Mouse (Mus musculus): ENCODE data around the gene Ugt1a6a.

Gene Ugt1a6a

GRCm38 (mm10) chr1:88227482-88227881, 92.9 kb downstream of the Ugt1a6a start:
- Histone ChIP-seq H3K27me3 (ENCODE audit: insufficient read depth, low read length) (0 out of 2 replicates have a peak, but pooled peaks cover 10% of the 10 kb centered on the region), H3K36me3 (ENCODE audit: insufficient read depth, low read length) (no peaks in the 10 kb centered on the region), H3K4me1 (replicated peaks; ENCODE audit: low read depth, low read length) (no peaks in the 10 kb centered on the region), H3K9me3 (ENCODE audit: low read length) (peaks cover 12% of the 10 kb centered on the region; the same call in 1 of the 2 replicates), H3K4me3 (replicated peaks; ENCODE audit: low read length) (no peak overlapping the region)
- TF ChIP-seq NANOG (IDR thresholded peaks at IDR 0.05; ENCODE audit: borderline replicate concordance, low read length), result no peak
- TF ChIP-seq POU5F1 (IDR thresholded peaks at IDR 0.05; ENCODE audit: borderline replicate concordance, low read length), result no peak
- TF ChIP-seq CTCF (conservative IDR thresholded peaks at IDR 0.05; ENCODE audit: low read length), result no peak

GRCm38 (mm10) chr1:88228121-88228520, 93.5 kb downstream of the Ugt1a6a start:
- Histone ChIP-seq H3K4me1 (replicated peaks; ENCODE audit: low read depth, low read length) (no peaks in the 10 kb centered on the region), H3K36me3 (ENCODE audit: insufficient read depth, low read length) (no peaks in the 10 kb centered on the region), H3K4me3 (replicated peaks; ENCODE audit: low read length) (no peak overlapping the region), H3K27me3 (ENCODE audit: insufficient read depth, low read length) (peaks cover 12% of the 10 kb centered on the region; the same call in 1 of the 2 replicates), H3K9me3 (ENCODE audit: low read length) (peaks cover 16% of the 10 kb centered on the region; the same call in 1 of the 2 replicates)
- TF ChIP-seq POU5F1 (IDR thresholded peaks at IDR 0.05; ENCODE audit: borderline replicate concordance, low read length) (no peak), CTCF (conservative IDR thresholded peaks at IDR 0.05; ENCODE audit: low read length) (no peak), NANOG (IDR thresholded peaks at IDR 0.05; ENCODE audit: borderline replicate concordance, low read length) (no peak)

DNA sequence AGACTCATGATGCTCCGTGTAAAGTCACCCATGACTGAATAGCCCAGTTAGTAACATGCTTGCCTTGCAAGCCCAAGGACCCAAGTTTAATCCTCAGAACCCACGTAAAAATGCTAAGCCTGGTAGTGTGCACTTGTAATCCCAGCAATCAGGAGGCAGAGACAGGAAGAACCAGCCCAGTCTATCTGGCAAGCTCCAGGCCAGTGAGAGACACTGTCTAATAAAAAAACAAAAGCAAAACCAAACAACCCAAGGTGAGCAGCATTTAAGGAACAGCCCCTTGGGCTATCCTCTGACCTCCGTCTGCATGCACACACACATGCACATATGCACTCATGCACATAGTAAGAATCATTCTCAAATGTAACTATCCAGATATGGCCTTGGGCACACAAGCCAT, 95.0 kb downstream of the Ugt1a6a start:
- Histone ChIP-seq H3K36me3 (ENCODE audit: insufficient read depth, low read length) (no peaks in the 10 kb centered on the region), H3K4me3 (replicated peaks; ENCODE audit: low read length) (no peak overlapping the region), H3K27me3 (ENCODE audit: insufficient read depth, low read length) (peaks cover 15% of the 10 kb centered on the region; the same call in 1 of the 2 replicates), H3K9me3 (ENCODE audit: low read length) (peaks cover 16% of the 10 kb centered on the region; the same call in 1 of the 2 replicates), H3K4me1 (replicated peaks; ENCODE audit: low read depth, low read length) (no peaks in the 10 kb centered on the region)
- TF ChIP-seq CTCF (conservative IDR thresholded peaks at IDR 0.05; ENCODE audit: low read length), result no peak
- no peak for TF ChIP-seq POU5F1 (IDR thresholded peaks at IDR 0.05; ENCODE audit: borderline replicate concordance, low read length)
- no peak for TF ChIP-seq NANOG (IDR thresholded peaks at IDR 0.05; ENCODE audit: borderline replicate concordance, low read length)

- Histone ChIP-seq H3K4me3 (replicated peaks; ENCODE audit: low read length) (no peak overlapping the region), H3K9me3 (ENCODE audit: low read length) (peaks cover 20% of the 10 kb centered on the region), H3K27me3 (ENCODE audit: insufficient read depth, low read length) (peaks cover 17% of the 10 kb centered on the region; the same call in 1 of the 2 replicates), H3K4me1 (replicated peaks; ENCODE audit: low read depth, low read length) (no peaks in the 10 kb centered on the region), H3K36me3 (ENCODE audit: insufficient read depth, low read length) (no peaks in the 10 kb centered on the region)
- TF ChIP-seq NANOG (IDR thresholded peaks at IDR 0.05; ENCODE audit: borderline replicate concordance, low read length) (no peak), CTCF (conservative IDR thresholded peaks at IDR 0.05; ENCODE audit: low read length) (no peak), POU5F1 (IDR thresholded peaks at IDR 0.05; ENCODE audit: borderline replicate concordance, low read length) (no peak)
Measured at GRCm38 (mm10) chr1:88229986-88230385, 95.4 kb downstream of the Ugt1a6a start.

GRCm38 (mm10) chr1:88230421-88230820, 95.8 kb downstream of the Ugt1a6a start:
- Histone ChIP-seq H3K9me3 (ENCODE audit: low read length) (peaks cover 24% of the 10 kb centered on the region), H3K36me3 (ENCODE audit: insufficient read depth, low read length) (no peaks in the 10 kb centered on the region), H3K27me3 (ENCODE audit: insufficient read depth, low read length) (peaks cover 20% of the 10 kb centered on the region; the same call in 1 of the 2 replicates), H3K4me3 (replicated peaks; ENCODE audit: low read length) (no peak overlapping the region), H3K4me1 (replicated peaks; ENCODE audit: low read depth, low read length) (no peaks in the 10 kb centered on the region)
- TF ChIP-seq NANOG (IDR thresholded peaks at IDR 0.05; ENCODE audit: borderline replicate concordance, low read length), result no peak
- no peak for TF ChIP-seq POU5F1 (IDR thresholded peaks at IDR 0.05; ENCODE audit: borderline replicate concordance, low read length)

- TF ChIP-seq CTCF (conservative IDR thresholded peaks at IDR 0.05; ENCODE audit: low read length) (no peak), POU5F1 (IDR thresholded peaks at IDR 0.05; ENCODE audit: borderline replicate concordance, low read length) (no peak), NANOG (IDR thresholded peaks at IDR 0.05; ENCODE audit: borderline replicate concordance, low read length) (no peak)
- Histone ChIP-seq H3K4me3 (replicated peaks; ENCODE audit: low read length) (no peak overlapping the region), H3K27me3 (ENCODE audit: insufficient read depth, low read length) (peaks cover 20% of the 10 kb centered on the region; the same call in 1 of the 2 replicates), H3K9me3 (ENCODE audit: low read length) (peaks cover 31% of the 10 kb centered on the region), H3K36me3 (ENCODE audit: insufficient read depth, low read length) (no peaks in the 10 kb centered on the region), H3K4me1 (replicated peaks; ENCODE audit: low read depth, low read length) (no peaks in the 10 kb centered on the region)
Measured at GRCm38 (mm10) chr1:88230981-88231802, 96.6 kb downstream of the Ugt1a6a start.

DNA sequence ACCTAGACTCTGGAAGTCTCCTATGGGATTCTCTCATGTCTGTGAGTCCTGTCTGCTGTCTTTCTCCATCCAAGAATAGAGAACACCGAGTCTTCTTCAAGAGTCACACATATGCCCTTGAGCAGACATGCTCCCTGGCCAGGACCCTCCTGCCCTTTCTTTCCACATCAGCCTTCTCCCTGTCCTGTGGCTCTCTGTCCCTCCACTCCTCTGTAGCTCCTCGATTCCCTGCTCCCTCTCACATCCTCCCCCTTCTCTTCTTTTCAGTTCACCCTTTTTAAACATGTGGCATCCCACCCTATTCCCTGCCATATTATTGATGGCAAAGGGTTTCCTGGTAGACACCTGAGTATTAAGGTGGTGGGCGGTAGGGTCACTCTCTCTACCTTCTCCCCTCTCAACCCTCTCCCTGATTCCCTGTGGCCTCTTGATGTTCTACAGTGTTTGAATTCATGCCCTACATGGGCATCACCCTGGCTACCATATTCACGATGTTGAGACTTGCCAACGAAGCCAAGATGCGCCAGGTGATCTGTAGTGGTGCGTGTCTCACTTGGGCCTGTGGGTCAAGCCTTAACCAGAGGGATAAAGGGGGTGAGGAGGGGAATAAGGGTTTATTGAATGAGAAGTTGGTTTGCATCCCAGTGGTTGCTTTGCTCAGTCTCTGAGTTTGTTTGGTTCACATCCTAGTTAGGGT, 97.3 kb downstream of the Ugt1a6a start:
- no peak for TF ChIP-seq NANOG (IDR thresholded peaks at IDR 0.05; ENCODE audit: borderline replicate concordance, low read length)
- H3K9me3 ChIP-seq (ENCODE audit: low read length), result peaks cover 36% of the 10 kb centered on the region
- no peaks in the 10 kb centered on the region for H3K4me1 ChIP-seq (replicated peaks; ENCODE audit: low read depth, low read length)
- no peak overlapping the region for H3K4me3 ChIP-seq (replicated peaks; ENCODE audit: low read length)
- H3K36me3 ChIP-seq (ENCODE audit: insufficient read depth, low read length), result no peaks in the 10 kb centered on the region
- H3K27me3 ChIP-seq (ENCODE audit: insufficient read depth, low read length), result peaks cover 20% of the 10 kb centered on the region; the same call in 1 of the 2 replicates

DNA sequence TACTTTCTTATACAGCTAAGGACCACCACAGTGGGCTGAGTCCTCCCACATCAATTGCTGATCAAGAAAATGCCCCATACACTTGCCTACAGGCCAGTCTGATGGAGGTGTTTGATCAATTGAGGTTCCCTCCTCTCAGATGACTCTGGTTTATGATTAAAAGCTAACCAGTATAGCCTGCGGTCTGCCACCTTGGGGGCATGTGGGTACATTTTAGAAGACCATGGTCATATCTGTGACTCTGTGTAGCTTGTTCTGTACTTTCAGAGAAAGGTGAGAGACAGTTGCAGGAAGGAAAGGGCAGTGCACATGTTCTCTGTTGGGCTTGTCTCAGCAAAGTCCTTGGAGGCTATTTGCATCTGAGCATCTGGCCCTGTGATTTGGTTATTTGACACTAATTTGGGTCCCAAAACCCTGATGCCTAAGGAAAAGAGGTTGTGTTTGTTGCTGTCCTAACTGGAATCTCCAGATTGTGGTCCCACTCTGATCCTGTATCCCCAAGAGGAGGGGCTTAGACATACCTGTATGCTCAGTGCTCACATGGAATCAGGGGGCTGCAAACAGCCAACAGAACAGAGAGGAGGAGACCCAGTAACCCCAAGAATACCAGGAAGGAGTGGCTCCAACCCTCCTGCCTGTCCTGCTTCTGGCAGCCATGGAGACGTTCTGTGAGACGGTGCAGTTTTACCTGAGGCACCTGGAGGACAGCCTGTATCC, 98.2 kb downstream of the Ugt1a6a start:
- peaks cover 20% of the 10 kb centered on the region; the same call in 1 of the 2 replicates for H3K27me3 ChIP-seq (ENCODE audit: insufficient read depth, low read length)
- H3K4me3 ChIP-seq (replicated peaks; ENCODE audit: low read length), result no peak overlapping the region
- H3K36me3 ChIP-seq (ENCODE audit: insufficient read depth, low read length), result no peaks in the 10 kb centered on the region
- peaks cover 45% of the 10 kb centered on the region for H3K9me3 ChIP-seq (ENCODE audit: low read length)
- H3K4me1 ChIP-seq (replicated peaks; ENCODE audit: low read depth, low read length), result no peaks in the 10 kb centered on the region
- no peak for TF ChIP-seq POU5F1 (IDR thresholded peaks at IDR 0.05; ENCODE audit: borderline replicate concordance, low read length)
- no peak for TF ChIP-seq CTCF (conservative IDR thresholded peaks at IDR 0.05; ENCODE audit: low read length)
- no peak for TF ChIP-seq NANOG (IDR thresholded peaks at IDR 0.05; ENCODE audit: borderline replicate concordance, low read length)

All from E14TG2a.4 (cell line).